Mouse (Mus musculus): ENCODE data around the gene Bpifa5. TPM values are rescaled to one million over a fixed set of nuclear protein-coding genes. Genes with fewer than 3 reads are reported as not detected.
A peak's percentile ranks its signal among the peaks of the same experiment; 100 is the strongest.

Bpifa5 gene
- polyA plus RNA-seq, 1 experiment = not detected

GRCm38 (mm10) chr2:154185319-154185718 lies 22.9 kb downstream of the Bpifa5 start:
- no peak overlapping the region for H3K4me3 ChIP-seq
- no peaks in the 10 kb centered on the region for H3K36me3 ChIP-seq (ENCODE audit: control insufficient read depth, insufficient read depth)
- H3K79me2 ChIP-seq (ENCODE audit: control insufficient read depth, insufficient read depth) = no peaks in the 10 kb centered on the region
- TF ChIP-seq TCF12 (IDR thresholded peaks at IDR 0.05; ENCODE audit: insufficient read depth, poor library complexity, severe bottlenecking) = no peak
- TF ChIP-seq REST (IDR thresholded peaks at IDR 0.05; ENCODE audit: insufficient read depth, insufficient read length) = no peak
- no peak for TF ChIP-seq MAX (IDR thresholded peaks at IDR 0.05; ENCODE audit: low read depth)
- no peak for TF ChIP-seq USF1 (IDR thresholded peaks at IDR 0.05; ENCODE audit: low read depth)
- no peak for TF ChIP-seq CEBPB (IDR thresholded peaks at IDR 0.05; ENCODE audit: insufficient read depth, poor library complexity, severe bottlenecking)
- no peak for TF ChIP-seq POLR2AphosphoS2 (IDR thresholded peaks at IDR 0.05; ENCODE audit: insufficient read length, low read depth)
- TF ChIP-seq TCF3 (IDR thresholded peaks at IDR 0.05; ENCODE audit: insufficient read length, low read depth) = no peak
- no peak for TF ChIP-seq POLR2A (IDR thresholded peaks at IDR 0.05; ENCODE audit: insufficient read length, low read depth)
- no peak for TF ChIP-seq MYOG (IDR thresholded peaks at IDR 0.05; ENCODE audit: control insufficient read depth in 1 of 3, insufficient read depth in 1 of 3, insufficient read length in 2 of 3, low read depth in 2 of 3)
- TF ChIP-seq SRF (IDR thresholded peaks at IDR 0.05; ENCODE audit: control insufficient read depth, insufficient read length, low read depth) = no peak
- no peak for TF ChIP-seq E2F4 (IDR thresholded peaks at IDR 0.05; ENCODE audit: insufficient read depth)
- TF ChIP-seq MYOD1 (IDR thresholded peaks at IDR 0.05; ENCODE audit: control insufficient read depth in 1 of 3, insufficient read length in 2 of 3, low read depth in 2 of 3) = no peak
- no peaks in the 10 kb centered on the region for H3K27me3 ChIP-seq (ENCODE audit: control insufficient read depth, insufficient read depth, insufficient read length)
- H3K4me2 ChIP-seq (ENCODE audit: low read depth) = no peak overlapping the region
- H3ac ChIP-seq (ENCODE audit: control insufficient read depth, insufficient read length) = no peak overlapping the region

GRCm38 (mm10) chr2:154185748-154186147 lies 23.3 kb downstream of the Bpifa5 start:
- no peaks in the 10 kb centered on the region for H3K27me3 ChIP-seq (ENCODE audit: control insufficient read depth, insufficient read depth, insufficient read length)
- no peak overlapping the region for H3K4me3 ChIP-seq
- TF ChIP-seq CEBPB (IDR thresholded peaks at IDR 0.05; ENCODE audit: insufficient read depth, poor library complexity, severe bottlenecking) (no peak), TCF3 (IDR thresholded peaks at IDR 0.05; ENCODE audit: insufficient read length, low read depth) (no peak)
- H3K79me2 ChIP-seq (ENCODE audit: control insufficient read depth, insufficient read depth) = no peaks in the 10 kb centered on the region
- no peaks in the 10 kb centered on the region for H3K36me3 ChIP-seq (ENCODE audit: control insufficient read depth, insufficient read depth)
- H3K4me2 ChIP-seq (ENCODE audit: low read depth) = no peak overlapping the region
- H3ac ChIP-seq (ENCODE audit: control insufficient read depth, insufficient read length) = no peak overlapping the region

DNA sequence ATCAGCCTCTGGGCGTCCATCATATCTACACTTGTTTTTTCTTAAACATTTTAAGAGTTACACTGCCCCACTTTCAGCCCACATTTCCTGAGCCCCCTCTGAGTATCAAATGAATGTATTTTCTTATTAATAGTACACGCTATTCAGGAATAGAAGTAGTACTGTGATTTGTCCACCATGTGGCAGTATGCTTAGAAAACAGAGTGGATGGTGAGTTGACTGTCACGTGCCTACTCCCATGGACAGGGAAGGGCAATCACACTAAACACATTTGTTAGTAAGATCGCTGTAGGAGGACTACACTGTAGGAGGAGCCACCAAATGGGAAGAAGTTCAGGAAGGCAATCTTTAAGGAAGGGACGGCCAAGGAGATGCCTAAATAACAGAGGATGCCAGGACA lies 25.1 kb downstream of the Bpifa5 start:
- Histone ChIP-seq H3K4me3 (no peak overlapping the region), H3K36me3 (ENCODE audit: control insufficient read depth, insufficient read depth) (no peaks in the 10 kb centered on the region), H3K79me2 (ENCODE audit: control insufficient read depth, insufficient read depth) (no peaks in the 10 kb centered on the region), H3K4me2 (ENCODE audit: low read depth) (no peak overlapping the region), H3K27me3 (ENCODE audit: control insufficient read depth, insufficient read depth, insufficient read length) (no peaks in the 10 kb centered on the region), H3ac (ENCODE audit: control insufficient read depth, insufficient read length) (no peak overlapping the region)
- TF ChIP-seq POLR2A (IDR thresholded peaks at IDR 0.05; ENCODE audit: insufficient read length, low read depth) (no peak), USF1 (IDR thresholded peaks at IDR 0.05; ENCODE audit: low read depth) (peak; percentile 37)

GRCm38 (mm10) chr2:154189877-154190434 lies 27.5 kb downstream of the Bpifa5 start:
- TF ChIP-seq TCF3 (IDR thresholded peaks at IDR 0.05; ENCODE audit: insufficient read length, low read depth) (no peak), TCF12 (IDR thresholded peaks at IDR 0.05; ENCODE audit: insufficient read depth, poor library complexity, severe bottlenecking) (no peak), E2F4 (IDR thresholded peaks at IDR 0.05; ENCODE audit: insufficient read depth) (no peak), MYOG (IDR thresholded peaks at IDR 0.05; ENCODE audit: control insufficient read depth in 1 of 3, insufficient read depth in 1 of 3, insufficient read length in 2 of 3, low read depth in 2 of 3) (no peak), MYOD1 (IDR thresholded peaks at IDR 0.05; ENCODE audit: control insufficient read depth in 1 of 3, insufficient read length in 2 of 3, low read depth in 2 of 3) (no peak)
- H3ac ChIP-seq (ENCODE audit: control insufficient read depth, insufficient read length) = no peak overlapping the region

DNA sequence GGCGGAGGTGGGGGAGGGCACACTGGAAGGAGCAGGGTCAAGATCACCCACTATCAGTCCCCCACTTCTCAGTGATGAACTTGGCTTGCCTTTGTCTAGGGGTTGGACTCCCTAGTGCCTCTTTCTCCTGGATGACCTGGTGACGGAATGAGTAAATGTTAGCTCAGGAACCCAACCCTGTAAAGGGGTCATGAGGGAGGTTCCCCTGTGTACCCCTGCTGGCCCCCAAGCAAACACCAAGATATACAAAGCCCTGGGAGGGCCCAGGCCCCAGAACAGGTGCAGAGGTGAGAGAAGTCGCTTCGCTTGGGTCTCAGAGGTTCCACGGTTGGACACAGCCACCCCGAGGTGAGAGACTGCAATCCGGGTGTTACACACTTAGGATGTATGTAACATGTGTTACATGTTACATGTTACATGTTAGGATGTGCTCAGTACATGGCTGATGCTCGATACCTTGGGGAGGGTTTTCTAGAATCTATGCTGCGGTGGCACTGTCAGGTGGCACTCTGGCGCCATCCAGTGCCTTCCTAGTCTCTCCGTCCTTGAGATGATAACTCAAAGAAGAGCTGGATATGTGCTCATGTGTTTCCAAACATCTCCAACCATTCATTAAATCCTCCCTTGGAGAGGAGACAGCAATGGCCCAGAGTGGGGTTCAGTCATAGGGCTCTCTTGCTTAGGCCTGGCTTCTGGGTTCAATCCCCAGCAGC lies 28.3 kb downstream of the Bpifa5 start, which contains the start of gene Bpifb1:
Gene Bpifb1 (plus strand): TSS at position 273 of the 713 bp plus-strand sequence.
- Histone ChIP-seq H3K4me2 (ENCODE audit: low read depth) (no peak within 1 kb of the TSS), H3K27me3 (ENCODE audit: control insufficient read depth, insufficient read depth, insufficient read length) (no peaks in the 10 kb centered on the region), H3ac (ENCODE audit: control insufficient read depth, insufficient read length) (no peak within 1 kb of the TSS), H3K79me2 (ENCODE audit: control insufficient read depth, insufficient read depth) (no peaks in the 10 kb centered on the region), H3K36me3 (ENCODE audit: control insufficient read depth, insufficient read depth) (no peaks in the 10 kb centered on the region), H3K4me3 (no peak within 1 kb of the TSS)
- no peak for TF ChIP-seq REST (IDR thresholded peaks at IDR 0.05; ENCODE audit: insufficient read depth, insufficient read length)
- TF ChIP-seq USF1 (IDR thresholded peaks at IDR 0.05; ENCODE audit: low read depth) = no peak
- no peak for TF ChIP-seq E2F4 (IDR thresholded peaks at IDR 0.05; ENCODE audit: insufficient read depth)
- no peak for TF ChIP-seq MYOG (IDR thresholded peaks at IDR 0.05; ENCODE audit: control insufficient read depth in 1 of 3, insufficient read depth in 1 of 3, insufficient read length in 2 of 3, low read depth in 2 of 3)
- no peak for TF ChIP-seq TCF12 (IDR thresholded peaks at IDR 0.05; ENCODE audit: insufficient read depth, poor library complexity, severe bottlenecking)
- TF ChIP-seq POLR2A (IDR thresholded peaks at IDR 0.05; ENCODE audit: insufficient read length, low read depth) = no peak
- TF ChIP-seq MAX (IDR thresholded peaks at IDR 0.05; ENCODE audit: low read depth) = no peak
- TF ChIP-seq POLR2AphosphoS2 (IDR thresholded peaks at IDR 0.05; ENCODE audit: insufficient read length, low read depth) = no peak
- TF ChIP-seq CEBPB (IDR thresholded peaks at IDR 0.05; ENCODE audit: insufficient read depth, poor library complexity, severe bottlenecking) = no peak
- TF ChIP-seq SRF (IDR thresholded peaks at IDR 0.05; ENCODE audit: control insufficient read depth, insufficient read length, low read depth) = no peak
- TF ChIP-seq TCF3 (IDR thresholded peaks at IDR 0.05; ENCODE audit: insufficient read length, low read depth) = no peak
- TF ChIP-seq MYOD1 (IDR thresholded peaks at IDR 0.05; ENCODE audit: control insufficient read depth in 1 of 3, insufficient read length in 2 of 3, low read depth in 2 of 3) = no peak

More at GRCm38 (mm10) chr2:154189877-154190434, 27.5 kb downstream of the Bpifa5 start:
- H3K4me3 ChIP-seq = no peak overlapping the region
- no peak overlapping the region for H3K4me2 ChIP-seq (ENCODE audit: low read depth)
- no peaks in the 10 kb centered on the region for H3K79me2 ChIP-seq (ENCODE audit: control insufficient read depth, insufficient read depth)
- no peaks in the 10 kb centered on the region for H3K27me3 ChIP-seq (ENCODE audit: control insufficient read depth, insufficient read depth, insufficient read length)
- no peaks in the 10 kb centered on the region for H3K36me3 ChIP-seq (ENCODE audit: control insufficient read depth, insufficient read depth)
